Mouse (Mus musculus) liver, postnatal 0 days (tissue): ENCODE results near the gene Chek2. TPM values are rescaled to one million over a fixed set of nuclear protein-coding genes. Genes with fewer than 3 reads are reported as not detected.

Experiments
- ATAC-seq: fragments of 200-750 bp; cut with Nextera tagmentation; 2 replicates; pipeline ENCODE4 v1.8.0; 2017; ENCODE audit warnings: mild to moderate bottlenecking, moderate library complexity
- DNase-seq: peaks from one replicate; pipeline ENCODE4 v3.0.0-alpha.2; 2016
- H3K27ac ChIP-seq: fragments of 300-500 bp; sonication (generic); 2 replicates; pipeline ENCODE4 v1.5.1; 2014; ENCODE audit warnings: antibody characterized with exemption, moderate library complexity, mild to moderate bottlenecking, low read depth
- H3K27me3 ChIP-seq: fragments of 300-500 bp; sonication (generic); 2 replicates; pipeline ENCODE4 v1.6.1; 2014; ENCODE audit warnings: low read length, control low read depth, mixed read lengths; ENCODE audit not compliant: insufficient read depth
- H3K36me3 ChIP-seq: fragments of 300-500 bp; sonication (generic); replicated peaks from 2 replicates; pipeline ENCODE4 v1.6.1; 2014; ENCODE audit warnings: mild to moderate bottlenecking, control low read depth, low read length, moderate library complexity, mixed read lengths; ENCODE audit not compliant: insufficient read depth
- H3K4me1 ChIP-seq: fragments of 300-500 bp; sonication (generic); 2 replicates; pipeline ENCODE4 v1.6.1; 2014; ENCODE audit warnings: antibody characterized with exemption, mild to moderate bottlenecking, control low read depth; ENCODE audit not compliant: insufficient read depth
- H3K4me2 ChIP-seq: fragments of 300-500 bp; sonication (generic); 2 replicates; pipeline ENCODE4 v1.6.1; 2014; ENCODE audit warnings: low read depth, mild to moderate bottlenecking, low read length, moderate library complexity, mixed read lengths
- H3K4me3 ChIP-seq: fragments of 300-500 bp; sonication (generic); 2 replicates; pipeline ENCODE4 v1.5.1; 2014; ENCODE audit warnings: low read depth, low read length
- H3K9ac ChIP-seq: fragments of 300-500 bp; sonication (generic); replicated peaks from 2 replicates; pipeline ENCODE4 v1.6.1; 2014; ENCODE audit warnings: mild to moderate bottlenecking, moderate library complexity
- H3K9me3 ChIP-seq: fragments of 300-500 bp; sonication (generic); 2 replicates; pipeline ENCODE4 v1.6.1; 2016; ENCODE audit warnings: mild to moderate bottlenecking, control low read depth, low read length, mixed read lengths
- CTCF ChIP-seq: sonication (generic); IDR thresholded peaks from 2 replicates; pipeline ENCODE4 v1.5.1; 2016; ENCODE audit warnings: antibody characterized with exemption, low read depth
- EP300 ChIP-seq: IDR thresholded peaks from 2 replicates; pipeline ENCODE4 v1.6.1; 2016; ENCODE audit warnings: antibody characterized with exemption, low read depth, mild to moderate bottlenecking
- WGBS: fragments of 180-500 bp; shearing (Covaris S2); extraction: QIAGEN DNeasy Blood & Tissue Kit; methylation state at CpG from one replicate; pipeline ENCODE4 v1.1.7; 2014; ENCODE audit not compliant: insufficient replicate concordance; 5-methylcytosine and 5-hydroxymethylcytosine counted together
- polyA plus RNA-seq: library from polyadenylated mRNA; unstranded; fragments of >200 nt; fragmentation: Nextera tagmentation; extraction: Ambion mirVana; gene quantifications from 2 replicates; pipeline ENCODE4 v1.2.1, GENCODE M21; 2015

Chek2 gene
- polyA plus RNA-seq, 1 experiment from 2014 or later: 13.2 TPM

- Histone ChIP-seq H3K4me1 (peaks cover 14% of the 10 kb centered on the region), H3K4me3 (peak overlapping the region; percentile 91), H3K27me3 (no peaks in the 10 kb centered on the region), H3K36me3 (peaks cover 19% of the 10 kb centered on the region), H3K9ac (peak overlapping the region; percentile 81), H3K27ac (peak overlapping the region; percentile 83), H3K9me3 (no peaks in the 10 kb centered on the region), H3K4me2 (peak overlapping the region; percentile 93)
- ATAC-seq (peak; percentile 43), DNase-seq (peak; percentile 31)
- TF ChIP-seq CTCF (no peak), EP300 (peak; percentile 55; the same call in 1 of the 2 replicates)
- WGBS: 4% methylated on average over 28 of the region's 28 CpGs
Observed at GRCm38 (mm10) chr5:110839038-110839677, 621 bp upstream of the Chek2 start.

DNA sequence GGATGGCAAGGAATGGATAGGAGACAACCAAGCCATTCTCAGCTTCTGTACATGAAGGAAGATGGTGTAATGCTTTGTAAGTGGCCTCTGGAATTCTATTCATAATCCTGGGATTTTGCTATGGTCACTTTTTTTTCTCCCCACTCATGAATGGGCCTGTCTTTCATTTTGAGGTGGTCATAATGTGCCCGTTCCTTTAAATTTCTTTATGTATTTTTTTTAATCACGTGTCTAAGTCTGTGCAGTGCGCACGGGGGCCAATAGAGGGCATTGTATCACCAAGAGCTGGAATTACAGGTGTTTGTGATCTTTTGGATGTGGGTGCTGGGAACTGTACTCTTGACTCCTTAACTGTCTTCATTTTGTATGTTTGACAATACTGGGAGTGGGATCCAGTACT lies 686 bp downstream of the Chek2 start:
- Histone ChIP-seq H3K4me3 (peak overlapping the region; percentile 91), H3K36me3 (peaks cover 15% of the 10 kb centered on the region), H3K4me1 (peaks cover 9% of the 10 kb centered on the region), H3K27ac (peak overlapping the region; percentile 88), H3K9me3 (no peaks in the 10 kb centered on the region), H3K9ac (peak overlapping the region; percentile 83), H3K27me3 (no peaks in the 10 kb centered on the region), H3K4me2 (peak overlapping the region; percentile 93)
- 7% methylated on average over 4 of the region's 4 CpGs for WGBS
- TF ChIP-seq EP300 (no peak), CTCF (peak; percentile 76)
- DNase-seq (peak; percentile 74), ATAC-seq (no peak)

DNA sequence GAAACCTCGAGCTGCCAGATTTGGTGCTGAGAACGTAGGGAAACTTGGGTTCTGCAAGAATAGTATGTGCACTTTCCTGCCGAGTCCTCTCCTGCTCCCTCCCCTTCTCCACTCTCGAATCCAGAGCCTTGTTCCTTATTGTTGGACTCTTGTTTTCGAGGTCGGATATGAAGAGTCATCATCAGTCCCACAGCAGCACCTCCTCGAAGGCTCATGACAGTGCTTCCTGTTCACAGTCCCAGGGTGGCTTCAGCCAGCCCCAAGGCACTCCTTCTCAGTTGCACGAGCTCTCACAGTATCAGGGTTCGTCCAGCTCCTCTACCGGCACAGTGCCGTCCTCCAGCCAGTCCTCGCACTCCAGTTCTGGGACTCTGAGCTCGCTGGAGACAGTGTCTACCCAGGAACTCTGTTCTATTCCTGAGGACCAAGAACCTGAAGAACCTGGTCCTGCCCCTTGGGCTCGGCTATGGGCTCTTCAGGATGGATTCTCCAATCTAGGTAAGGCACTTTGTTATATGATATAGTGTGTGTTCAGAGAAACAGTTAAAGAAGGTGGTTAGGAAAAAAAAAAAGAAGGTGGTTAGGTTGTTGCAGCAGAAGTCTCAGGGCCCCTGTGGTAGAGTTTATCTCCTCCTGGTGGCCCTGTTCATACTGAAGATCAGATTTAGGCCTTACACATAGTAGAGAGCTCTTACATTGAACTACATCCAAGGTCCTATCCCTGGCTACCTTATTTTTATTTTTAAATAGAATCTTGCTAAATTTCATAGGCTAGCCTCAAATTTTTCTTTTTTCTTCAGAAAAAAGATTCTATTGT lies 1.5 kb downstream of the Chek2 start:
- Histone ChIP-seq H3K9me3 (no peaks in the 10 kb centered on the region), H3K4me1 (peaks cover 9% of the 10 kb centered on the region), H3K4me2 (peak overlapping the region; percentile 93), H3K27ac (peak overlapping the region; percentile 34; the same call in 1 of the 2 replicates), H3K36me3 (peaks cover 22% of the 10 kb centered on the region), H3K27me3 (no peaks in the 10 kb centered on the region), H3K4me3 (peak overlapping the region; percentile 91), H3K9ac (peak overlapping the region; percentile 51)
- 73% methylated on average over 14 of the region's 14 CpGs for WGBS
- ATAC-seq (no peak), DNase-seq (no peak)
- TF ChIP-seq EP300 (no peak), CTCF (peak; percentile 10; the same call in 1 of the 2 replicates)

- no peaks in the 10 kb centered on the region for H3K27me3 ChIP-seq
- H3K4me1 ChIP-seq: no peaks in the 10 kb centered on the region
- TF ChIP-seq EP300 (no peak), CTCF (peak; percentile 50)
- H3K27ac ChIP-seq: no peak overlapping the region
- no peak for ATAC-seq
- H3K36me3 ChIP-seq: peaks cover 36% of the 10 kb centered on the region
- H3K9ac ChIP-seq: no peak overlapping the region
- 74% methylated on average over 1 of the region's 1 CpGs for WGBS
- DNase-seq: no peak
- H3K9me3 ChIP-seq: no peaks in the 10 kb centered on the region
- no peak overlapping the region for H3K4me2 ChIP-seq
- H3K4me3 ChIP-seq: no peak overlapping the region
Observed at GRCm38 (mm10) chr5:110852990-110853389, 13.2 kb downstream of the Chek2 start.

DNA sequence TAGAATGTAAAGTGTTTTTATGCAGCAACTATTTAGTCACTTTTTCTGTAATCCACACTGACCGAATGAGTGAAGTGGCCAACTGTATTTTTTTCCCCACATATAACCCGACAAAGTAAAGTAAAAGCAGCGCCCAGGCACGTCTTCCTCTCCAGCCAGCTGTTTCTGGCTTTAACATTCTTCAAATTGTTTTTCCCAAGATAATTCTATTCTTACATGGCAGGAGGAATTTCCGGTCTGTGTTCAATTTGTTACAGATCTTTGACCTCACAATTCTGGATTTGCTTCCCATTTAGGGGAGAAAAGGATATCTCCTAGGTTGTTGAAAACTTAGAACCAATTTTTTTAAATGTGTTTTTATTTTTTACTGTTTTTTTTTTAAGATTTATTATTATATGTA lies 17.3 kb downstream of the Chek2 start:
- H3K36me3 ChIP-seq: peaks cover 22% of the 10 kb centered on the region; the same call in 1 of the 2 replicates
- TF ChIP-seq EP300: no peak
- no peak for TF ChIP-seq CTCF
- no peak overlapping the region for H3K9ac ChIP-seq
- no peak overlapping the region for H3K4me3 ChIP-seq
- no peak overlapping the region for H3K4me2 ChIP-seq
- H3K4me1 ChIP-seq: no peaks in the 10 kb centered on the region
- DNase-seq: no peak
- no peak for ATAC-seq
- H3K27ac ChIP-seq: no peak overlapping the region
- H3K9me3 ChIP-seq: no peaks in the 10 kb centered on the region
- 82% methylated on average over 5 of the region's 5 CpGs for WGBS
- no peaks in the 10 kb centered on the region for H3K27me3 ChIP-seq

- 60% methylated on average over 13 of the region's 13 CpGs for WGBS
- Histone ChIP-seq H3K4me1 (no peaks in the 10 kb centered on the region), H3K4me3 (peak overlapping the region; percentile 22; the same call in 1 of the 2 replicates), H3K4me2 (0 out of 2 replicates have a peak overlapping the region, but pooled peaks have one; percentile 26), H3K36me3 (peaks cover 34% of the 10 kb centered on the region), H3K9ac (no peak overlapping the region), H3K9me3 (no peaks in the 10 kb centered on the region), H3K27ac (peak overlapping the region; percentile 50; the same call in 1 of the 2 replicates), H3K27me3 (no peaks in the 10 kb centered on the region)
- ATAC-seq: no peak
- DNase-seq: no peak
- TF ChIP-seq CTCF: no peak
- TF ChIP-seq EP300: no peak
Observed at GRCm38 (mm10) chr5:110859013-110859650, 19.4 kb downstream of the Chek2 start.
